Mouse (Mus musculus): ENCODE measurements around the gene Nedd8.

DNA sequence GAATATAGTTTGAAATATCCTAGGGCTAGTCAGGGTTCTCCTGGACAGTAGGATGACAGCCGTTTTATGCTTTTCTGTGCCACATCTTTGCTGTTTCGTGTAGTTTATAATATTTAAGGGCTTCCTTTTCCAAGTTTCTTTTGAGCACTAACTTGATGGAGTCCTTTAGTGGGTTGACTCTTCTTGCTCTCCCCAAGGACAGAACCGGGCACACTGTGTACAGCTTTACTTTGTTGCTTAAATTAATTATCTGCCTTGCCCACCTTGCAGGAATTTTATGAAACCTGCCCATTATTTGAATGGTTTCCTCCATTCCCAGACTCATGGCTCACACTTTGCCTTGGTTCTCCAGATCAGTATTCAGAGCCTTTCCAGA, 10.2 kb upstream of the Nedd8 start:
- TF ChIP-seq POLR2A (IDR thresholded peaks at IDR 0.05; ENCODE audit: control insufficient read depth, low read depth, low read length) (no peak), CTCF (IDR thresholded peaks at IDR 0.05; ENCODE audit: control insufficient read depth, insufficient read depth, insufficient replicate concordance, low read depth, low read length) (no peak)
